Mouse (Mus musculus): ENCODE results near the gene Son.

- TF ChIP-seq CTCF (IDR thresholded peaks at IDR 0.05; ENCODE audit: low read depth, low read length) (no peak), EP300 (IDR thresholded peaks at IDR 0.05; ENCODE audit: insufficient read depth, low read depth, low read length) (no peak)
Measured at GRCm38 (mm10) chr16:91688023-91688618, 40.8 kb downstream of the Son start.
